Mouse (Mus musculus) midbrain, embryonic 10.5 days (tissue): Measurements from ENCODE around the gene Kcna5. TPM values are rescaled to one million over a fixed set of nuclear protein-coding genes. Genes with fewer than 3 reads are reported as not detected.

Source experiments
- DNase-seq: peaks from one replicate; pipeline ENCODE4 v3.0.0-alpha.2; 2017; ENCODE audit warnings: low spot score
- H3K27ac ChIP-seq: fragments of 300-500 bp; sonication (generic); replicated peaks from 2 replicates; pipeline ENCODE4 v1.5.1; 2016; ENCODE audit warnings: mild to moderate bottlenecking
- H3K27me3 ChIP-seq: fragments of 300-500 bp; sonication (generic); 2 replicates; pipeline ENCODE4 v1.6.1; 2016; ENCODE audit warnings: low read depth, mild to moderate bottlenecking; ENCODE audit not compliant: poor library complexity, severe bottlenecking
- H3K36me3 ChIP-seq: fragments of 300-500 bp; sonication (generic); 2 replicates; pipeline ENCODE4 v1.6.1; 2016; ENCODE audit warnings: mild to moderate bottlenecking, moderate library complexity
- H3K4me1 ChIP-seq: fragments of 300-500 bp; sonication (generic); 2 replicates; pipeline ENCODE4 v1.6.1; 2016
- H3K4me3 ChIP-seq: fragments of 300-500 bp; sonication (generic); 2 replicates; pipeline ENCODE4 v1.5.1; 2016; ENCODE audit warnings: mild to moderate bottlenecking, moderate library complexity
- H3K9me3 ChIP-seq: fragments of 300-500 bp; sonication (generic); replicated peaks from 2 replicates; pipeline ENCODE4 v1.6.1; 2016; ENCODE audit warnings: mild to moderate bottlenecking
- WGBS: fragments of 180-500 bp; shearing (Covaris S2); methylation state at CpG from one replicate; pipeline ENCODE4 v1.1.7; 2016; 5-methylcytosine and 5-hydroxymethylcytosine counted together
- polyA plus RNA-seq: library from polyadenylated mRNA; unstranded; fragments of >200 nt; fragmentation: Nextera tagmentation; extraction: Ambion mirVana; gene quantifications from 2 replicates; pipeline ENCODE4 v1.2.1, GENCODE M21; 2016

Kcna5 gene
- polyA plus RNA-seq: 3.7 and 5.1 TPM in 2 replicates

DNA sequence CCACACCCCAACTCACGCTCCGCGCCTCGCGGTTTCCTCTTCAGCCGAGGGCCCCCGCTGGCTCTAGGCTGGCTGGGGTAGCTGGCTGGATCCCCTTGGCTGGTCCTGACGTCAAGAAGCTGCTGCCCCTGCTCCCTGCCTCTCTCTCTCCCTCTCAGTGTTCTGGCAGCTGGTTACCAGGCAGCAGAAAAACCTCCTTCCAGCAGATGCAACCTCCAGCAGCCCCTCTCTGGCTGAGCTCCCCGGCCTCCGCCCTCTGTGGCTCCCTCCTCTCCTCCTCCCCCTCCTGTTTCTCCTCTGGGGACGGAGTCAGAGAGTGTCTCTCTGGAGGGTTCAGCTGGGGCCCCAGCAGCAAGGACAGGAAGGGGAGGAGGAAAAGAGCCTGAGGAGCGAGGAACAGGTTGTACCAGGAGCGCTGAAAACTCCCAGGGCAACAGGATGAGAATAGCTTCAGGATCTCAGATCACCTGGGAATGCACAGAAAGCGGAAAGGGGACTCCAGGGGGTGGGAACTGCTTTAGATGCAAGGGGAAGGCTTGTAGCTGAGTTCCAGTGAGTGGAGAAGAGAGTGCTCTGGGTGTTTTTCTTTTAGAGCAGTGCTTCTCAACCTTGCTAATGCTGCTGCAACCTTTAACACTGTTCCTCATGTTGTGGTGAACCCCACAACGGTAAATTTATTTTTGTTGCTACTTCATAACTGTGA, at the start of gene Kcna5:
TSS of gene Kcna5 (minus strand) at position 205 of the 703 bp plus-strand sequence.
- Histone ChIP-seq H3K27ac (peak within 1 kb of the TSS; percentile 83), H3K27me3 (peaks cover 39% of the 10 kb centered on the region), H3K36me3 (no peaks in the 10 kb centered on the region), H3K9me3 (no peaks in the 10 kb centered on the region), H3K4me1 (peaks cover 66% of the 10 kb centered on the region), H3K4me3 (peak within 1 kb of the TSS; percentile 53)
- DNase-seq: peak; percentile 77
- 2% methylated on average over 15 of the region's 15 CpGs for WGBS

- peak; percentile 30 for DNase-seq
- 64% methylated on average over 7 of the region's 7 CpGs for WGBS
- Histone ChIP-seq H3K9me3 (no peaks in the 10 kb centered on the region), H3K4me3 (no peak overlapping the region), H3K4me1 (no peaks in the 10 kb centered on the region), H3K36me3 (no peaks in the 10 kb centered on the region), H3K27ac (no peak overlapping the region), H3K27me3 (no peaks in the 10 kb centered on the region)
Observed at GRCm38 (mm10) chr6:126583075-126583474, 47.9 kb upstream of the Kcna5 start.

DNA sequence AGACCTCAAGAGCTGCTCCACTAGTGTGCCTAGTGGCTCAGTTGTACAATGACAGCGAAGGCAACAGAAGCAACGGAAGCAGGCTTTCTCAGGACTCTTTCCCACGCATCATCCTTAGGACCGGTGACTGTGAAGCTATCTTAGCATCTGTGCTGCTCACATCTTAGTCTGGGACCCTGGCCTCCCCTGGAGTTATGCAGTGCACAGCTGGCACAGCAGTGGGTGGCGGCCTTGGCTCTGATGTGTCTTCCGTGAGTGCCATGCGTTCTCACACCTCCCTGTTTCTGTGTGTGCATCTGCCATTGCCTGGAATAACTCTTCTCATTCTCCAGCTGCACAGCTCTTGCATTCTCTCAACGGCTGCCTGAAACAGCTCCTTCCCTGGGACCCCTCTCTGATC, 46.4 kb upstream of the Kcna5 start:
- Histone ChIP-seq H3K36me3 (no peaks in the 10 kb centered on the region), H3K4me1 (no peaks in the 10 kb centered on the region), H3K27ac (no peak overlapping the region), H3K4me3 (no peak overlapping the region), H3K27me3 (no peaks in the 10 kb centered on the region), H3K9me3 (no peaks in the 10 kb centered on the region)
- DNase-seq: no peak
- 87% methylated on average over 8 of the region's 8 CpGs for WGBS

- no peak for DNase-seq
- H3K27ac ChIP-seq: no peak overlapping the region
- WGBS: 79% methylated on average over 3 of the region's 3 CpGs
- H3K9me3 ChIP-seq: no peaks in the 10 kb centered on the region
- H3K36me3 ChIP-seq: no peaks in the 10 kb centered on the region
- H3K4me1 ChIP-seq: no peaks in the 10 kb centered on the region
- no peak overlapping the region for H3K4me3 ChIP-seq
- no peaks in the 10 kb centered on the region for H3K27me3 ChIP-seq
Observed at GRCm38 (mm10) chr6:126580571-126580970, 45.4 kb upstream of the Kcna5 start.

- DNase-seq: no peak
- H3K4me3 ChIP-seq: no peak overlapping the region
- no peak overlapping the region for H3K27ac ChIP-seq
- no peaks in the 10 kb centered on the region for H3K27me3 ChIP-seq
- no peaks in the 10 kb centered on the region for H3K4me1 ChIP-seq
- H3K9me3 ChIP-seq: no peaks in the 10 kb centered on the region
- WGBS: 81% methylated on average over 3 of the region's 3 CpGs
- H3K36me3 ChIP-seq: no peaks in the 10 kb centered on the region
Observed at GRCm38 (mm10) chr6:126577415-126577814, 42.2 kb upstream of the Kcna5 start.

DNA sequence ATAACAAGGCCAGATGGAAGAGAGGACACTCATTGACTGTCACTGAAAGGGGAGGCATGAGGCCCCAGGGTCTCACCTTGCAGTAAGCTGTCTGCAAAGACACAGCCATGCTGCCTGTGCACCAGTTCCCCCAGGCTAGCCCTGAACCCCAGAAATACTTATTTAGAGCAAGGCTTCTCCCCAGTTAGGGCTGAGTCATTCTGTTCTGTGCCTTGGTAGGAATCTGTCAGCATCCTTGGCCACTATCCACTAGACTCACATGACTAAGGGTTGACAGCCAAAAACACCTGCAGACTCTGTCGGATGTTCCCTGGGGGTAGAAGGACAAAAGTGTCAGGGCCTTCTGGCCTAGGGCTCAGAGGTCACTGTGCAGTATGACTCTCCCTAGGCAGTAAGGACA, 41.4 kb upstream of the Kcna5 start:
- WGBS: 87% methylated on average over 1 of the region's 1 CpGs
- no peaks in the 10 kb centered on the region for H3K36me3 ChIP-seq
- H3K27me3 ChIP-seq: no peaks in the 10 kb centered on the region

DNA sequence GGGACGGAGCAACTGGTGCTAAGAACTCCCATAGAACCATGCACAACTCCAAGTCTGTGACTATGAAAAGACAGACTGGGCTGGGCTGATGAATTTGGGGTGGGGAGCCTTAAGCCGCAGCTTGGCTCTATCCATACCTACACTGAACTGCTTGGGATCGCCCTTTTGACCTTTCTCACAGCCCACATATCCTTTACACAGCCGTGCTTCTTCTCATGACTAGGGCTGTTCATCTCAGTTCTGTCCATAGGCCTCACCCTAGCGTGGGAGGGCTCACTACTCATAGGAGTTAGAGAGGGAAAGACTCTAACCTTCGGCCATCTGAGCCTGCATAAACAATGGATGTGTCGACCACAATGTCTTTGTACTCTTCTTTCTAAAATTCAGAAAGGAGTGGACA, 39.6 kb upstream of the Kcna5 start:
- Histone ChIP-seq H3K4me3 (no peak overlapping the region), H3K9me3 (no peaks in the 10 kb centered on the region), H3K27me3 (no peaks in the 10 kb centered on the region), H3K36me3 (no peaks in the 10 kb centered on the region), H3K4me1 (no peaks in the 10 kb centered on the region), H3K27ac (no peak overlapping the region)
- DNase-seq: no peak
- 87% methylated on average over 7 of the region's 7 CpGs for WGBS

More for the DNA sequence above, 41.4 kb upstream of the Kcna5 start:
- no peaks in the 10 kb centered on the region for H3K4me1 ChIP-seq
- no peak overlapping the region for H3K27ac ChIP-seq
- no peaks in the 10 kb centered on the region for H3K9me3 ChIP-seq
- no peak overlapping the region for H3K4me3 ChIP-seq
- no peak for DNase-seq

- DNase-seq: no peak
- H3K4me1 ChIP-seq: no peaks in the 10 kb centered on the region
- no peaks in the 10 kb centered on the region for H3K9me3 ChIP-seq
- 89% methylated on average over 5 of the region's 5 CpGs for WGBS
- no peaks in the 10 kb centered on the region for H3K27me3 ChIP-seq
- H3K36me3 ChIP-seq: no peaks in the 10 kb centered on the region
- H3K4me3 ChIP-seq: no peak overlapping the region
- H3K27ac ChIP-seq: no peak overlapping the region
Observed at GRCm38 (mm10) chr6:126573021-126573420, 37.8 kb upstream of the Kcna5 start.

GRCm38 (mm10) chr6:126569809-126570208, 34.6 kb upstream of the Kcna5 start:
- 80% methylated on average over 7 of the region's 7 CpGs for WGBS
- Histone ChIP-seq H3K36me3 (no peaks in the 10 kb centered on the region), H3K4me1 (0 out of 2 replicates have a peak, but pooled peaks cover 7% of the 10 kb centered on the region), H3K4me3 (no peak overlapping the region), H3K27ac (no peak overlapping the region), H3K27me3 (no peaks in the 10 kb centered on the region), H3K9me3 (no peaks in the 10 kb centered on the region)
- no peak for DNase-seq

GRCm38 (mm10) chr6:126568046-126568830, 33.0 kb upstream of the Kcna5 start:
- no peak overlapping the region for H3K27ac ChIP-seq
- WGBS: 89% methylated on average over 14 of the region's 14 CpGs
- no peaks in the 10 kb centered on the region for H3K36me3 ChIP-seq
- no peaks in the 10 kb centered on the region for H3K9me3 ChIP-seq
- H3K27me3 ChIP-seq: no peaks in the 10 kb centered on the region
- H3K4me1 ChIP-seq: 0 out of 2 replicates have a peak, but pooled peaks cover 8% of the 10 kb centered on the region
- no peak overlapping the region for H3K4me3 ChIP-seq
- DNase-seq: no peak

DNA sequence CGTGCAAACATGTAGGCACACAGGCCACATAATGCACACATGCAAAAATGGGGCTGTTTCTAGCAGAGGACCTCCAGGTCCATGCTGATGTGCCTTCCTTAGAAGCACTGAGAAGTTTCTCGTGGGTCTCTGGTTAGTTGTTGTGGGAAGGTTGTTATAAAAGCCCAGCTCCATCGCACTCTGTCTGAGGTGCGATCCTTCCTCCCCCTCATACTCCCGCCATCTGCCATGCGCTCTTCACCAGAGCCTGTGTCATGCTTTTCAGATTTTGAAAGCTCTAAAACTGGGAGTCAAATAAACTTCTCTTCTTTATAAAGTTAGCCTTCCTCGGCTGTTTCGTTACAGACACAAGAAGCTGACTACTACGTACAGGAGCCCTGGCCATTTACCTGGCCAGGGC, 32.1 kb upstream of the Kcna5 start:
- DNase-seq: no peak
- Histone ChIP-seq H3K9me3 (no peaks in the 10 kb centered on the region), H3K36me3 (no peaks in the 10 kb centered on the region), H3K4me1 (0 out of 2 replicates have a peak, but pooled peaks cover 8% of the 10 kb centered on the region), H3K27ac (no peak overlapping the region), H3K27me3 (no peaks in the 10 kb centered on the region), H3K4me3 (no peak overlapping the region)
- 93% methylated on average over 9 of the region's 9 CpGs for WGBS

- DNase-seq: no peak
- Histone ChIP-seq H3K36me3 (no peaks in the 10 kb centered on the region), H3K4me3 (no peak overlapping the region), H3K27me3 (no peaks in the 10 kb centered on the region), H3K9me3 (no peaks in the 10 kb centered on the region), H3K4me1 (peaks cover 22% of the 10 kb centered on the region), H3K27ac (no peak overlapping the region)
- WGBS: 67% methylated on average over 6 of the region's 6 CpGs
Observed at GRCm38 (mm10) chr6:126564376-126564775, 29.2 kb upstream of the Kcna5 start.

- Histone ChIP-seq H3K36me3 (no peaks in the 10 kb centered on the region), H3K9me3 (no peaks in the 10 kb centered on the region), H3K27ac (no peak overlapping the region), H3K27me3 (no peaks in the 10 kb centered on the region), H3K4me3 (no peak overlapping the region), H3K4me1 (peaks cover 22% of the 10 kb centered on the region)
- DNase-seq: peak; percentile 86
- 11% methylated on average over 7 of the region's 7 CpGs for WGBS
Observed at GRCm38 (mm10) chr6:126563898-126564297, 28.7 kb upstream of the Kcna5 start.
